Mouse (Mus musculus): ENCODE measurements at regions not wholly inside any gene's neighbourhood (a gene's known extent, or its start where the extent isn't known, plus 50 kb on each side); places are given as distances from the start of the nearest gene placed in this dataset.

GRCm38 (mm10) chr14:37269920-37270319, 134.8 kb upstream of the Ghitm start:
- no peak for TF ChIP-seq CTCF (IDR thresholded peaks at IDR 0.05; ENCODE audit: low read depth)
- TF ChIP-seq EP300 (IDR thresholded peaks at IDR 0.05; ENCODE audit: low read depth) = no peak
